Comparison of ENCODE assay signal across 8 mouse cellular contexts in the genomic region with DNA sequence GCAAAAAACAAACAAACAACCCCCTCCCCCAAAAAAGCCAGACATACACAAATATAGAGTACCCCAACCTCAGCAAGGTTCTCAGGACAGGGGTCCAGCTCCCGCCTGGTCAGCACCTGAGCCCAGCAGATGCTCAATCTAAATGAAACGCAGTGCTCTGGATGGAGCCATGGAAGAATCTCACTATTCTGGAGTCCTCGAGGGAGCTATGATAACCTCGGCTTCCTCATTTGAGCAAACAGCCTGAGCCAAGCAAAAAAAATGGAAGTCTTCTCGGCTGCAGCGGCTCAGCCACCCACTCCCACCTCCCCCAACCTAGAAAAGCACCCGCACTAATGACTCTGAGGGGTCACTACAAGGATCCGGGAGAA. TPM values are rescaled to one million over a fixed set of nuclear protein-coding genes. Genes with fewer than 3 reads are reported as not detected.
DNase-seq lines count a peak whose midpoint lies in the region; ATAC-seq and TF ChIP-seq lines count a peak whose summit lies in the region.

No protein-coding gene starts in this region.

- no peak for TF ChIP-seq CTCF in liver, adult 2 months (IDR thresholded peaks at IDR 0.05; ENCODE audit: low read depth, low read length)
- no peak for TF ChIP-seq CTCF in hindbrain, postnatal 0 days (IDR thresholded peaks at IDR 0.05; ENCODE audit: low read depth)

- H3K9me3 ChIP-seq in embryonic facial prominence, embryonic 10.5 days = no peaks in the 10 kb centered on the region
- H3K9me3 ChIP-seq in hindbrain, postnatal 0 days (ENCODE audit: low read length) = no peaks in the 10 kb centered on the region
- no peaks in the 10 kb centered on the region for H3K9me3 ChIP-seq in midbrain, embryonic 16.5 days (replicated peaks; ENCODE audit: control insufficient read depth, low read length, poor library complexity, severe bottlenecking)

- peak overlapping the region; percentile 97 for H3K4me3 ChIP-seq in liver, adult 2 months (ENCODE audit: insufficient read depth, low read depth, low read length)
- peak overlapping the region; percentile 96 for H3K4me3 ChIP-seq in embryonic facial prominence, embryonic 10.5 days
- H3K4me3 ChIP-seq in hindbrain, postnatal 0 days (ENCODE audit: low read length) = peak overlapping the region; percentile 93
- peak overlapping the region; percentile 78 for H3K4me3 ChIP-seq in midbrain, embryonic 16.5 days (ENCODE audit: low read depth, low read length)

- no peak for DNase-seq in liver, adult 2 months (ENCODE audit: extremely low read depth, low read depth, low spot score)
- DNase-seq in liver = no peak
- no peak for DNase-seq in embryonic facial prominence, embryonic 10.5 days (ENCODE audit: low spot score)
- DNase-seq in hindbrain, postnatal 0 days (ENCODE audit: low spot score) = no peak
- no peak for DNase-seq in urinary bladder, postnatal 36 days (ENCODE audit: low spot score in 2 of 2)
- DNase-seq in layer of hippocampus, postnatal 25 days (ENCODE audit: extremely low spot score in 1 of 2, low spot score in 1 of 2) = no peak
- no peak for DNase-seq in left cerebral cortex, adult 9 months (ENCODE audit: low spot score in 2 of 2)

- peak overlapping the region; percentile 94 for H3K9ac ChIP-seq in liver, adult 2 months (ENCODE audit: low read depth, low read length)
- peak overlapping the region; percentile 90 for H3K9ac ChIP-seq in hindbrain, postnatal 0 days (replicated peaks; ENCODE audit: low read length)
- peak overlapping the region; percentile 89 for H3K9ac ChIP-seq in midbrain, embryonic 16.5 days (ENCODE audit: low read depth, low read length)

- H3K79me2 ChIP-seq in liver, adult 2 months (ENCODE audit: control insufficient read depth, insufficient read depth, low read length) = peaks cover 9% of the 10 kb centered on the region; the same call in 1 of the 2 replicates

- peaks cover 4% of the 10 kb centered on the region for H3K4me1 ChIP-seq in liver, adult 2 months (ENCODE audit: control insufficient read depth, insufficient read depth, low read length)
- peaks cover 16% of the 10 kb centered on the region for H3K4me1 ChIP-seq in embryonic facial prominence, embryonic 10.5 days
- peaks cover 7% of the 10 kb centered on the region for H3K4me1 ChIP-seq in hindbrain, postnatal 0 days (ENCODE audit: insufficient read depth, low read length)
- H3K4me1 ChIP-seq in midbrain, embryonic 16.5 days (ENCODE audit: control insufficient read depth, insufficient read depth, low read length) = peaks cover 16% of the 10 kb centered on the region

- TF ChIP-seq POLR2A in liver, adult 2 months (IDR thresholded peaks at IDR 0.05; ENCODE audit: extremely low read depth, insufficient read depth, low read length) = no peak

- H3K36me3 ChIP-seq in liver, adult 2 months (ENCODE audit: control insufficient read depth, insufficient read depth, low read length) = peaks cover 22% of the 10 kb centered on the region
- peaks cover 42% of the 10 kb centered on the region for H3K36me3 ChIP-seq in embryonic facial prominence, embryonic 10.5 days (replicated peaks)
- H3K36me3 ChIP-seq in hindbrain, postnatal 0 days (ENCODE audit: insufficient read depth, low read length) = peaks cover 30% of the 10 kb centered on the region
- peaks cover 21% of the 10 kb centered on the region for H3K36me3 ChIP-seq in midbrain, embryonic 16.5 days (ENCODE audit: control insufficient read depth, insufficient read depth, low read length)

- H3K27ac ChIP-seq in liver, adult 2 months (replicated peaks; ENCODE audit: insufficient read depth, low read depth, low read length) = no peak overlapping the region
- peak overlapping the region; percentile 96 for H3K27ac ChIP-seq in embryonic facial prominence, embryonic 10.5 days (replicated peaks)
- H3K27ac ChIP-seq in hindbrain, postnatal 0 days = peak overlapping the region; percentile 84
- peak overlapping the region; percentile 72 for H3K27ac ChIP-seq in midbrain, embryonic 16.5 days (ENCODE audit: low read length)

- 1% methylated on average over 8 of the region's 8 CpGs for WGBS in liver, adult 2 months
- WGBS in embryonic facial prominence, embryonic 10.5 days = 9% methylated on average over 8 of the region's 8 CpGs
- WGBS in hindbrain, postnatal 0 days = 3% methylated on average over 8 of the region's 8 CpGs
- 3% methylated on average over 8 of the region's 8 CpGs for WGBS in midbrain, embryonic 16.5 days

- peak overlapping the region; percentile 83 for H3K4me2 ChIP-seq in hindbrain, postnatal 0 days (ENCODE audit: low read depth, low read length)
- H3K4me2 ChIP-seq in midbrain, embryonic 16.5 days (ENCODE audit: low read length) = peak overlapping the region; percentile 92

- no peaks in the 10 kb centered on the region for H3K27me3 ChIP-seq in liver, adult 2 months (ENCODE audit: control insufficient read depth, insufficient read depth, low read length)
- peaks cover 7% of the 10 kb centered on the region for H3K27me3 ChIP-seq in embryonic facial prominence, embryonic 10.5 days (replicated peaks; ENCODE audit: low read depth, poor library complexity, severe bottlenecking)
- H3K27me3 ChIP-seq in hindbrain, postnatal 0 days (ENCODE audit: insufficient read depth, low read length) = no peaks in the 10 kb centered on the region
- H3K27me3 ChIP-seq in midbrain, embryonic 16.5 days (ENCODE audit: control insufficient read depth, insufficient read depth, low read depth, low read length) = no peaks in the 10 kb centered on the region; the same call in 1 of the 2 replicates

- peak; percentile 16; the same call in 1 of the 2 replicates for ATAC-seq in hindbrain, postnatal 0 days
- 0 out of 2 replicates have a peak, but pooled peaks have one; percentile 34 for ATAC-seq in midbrain, embryonic 16.5 days

RNA-seq across cellular contexts. Expression of a gene that starts 0.8 kb away (rescaled TPM):
- 368 and 394 TPM in 2 replicates for total RNA-seq in liver, adult 2 months (2014; rRNA removed)
- polyA plus RNA-seq in liver, adult 2 months (2012; rRNA removed) = 554 and 570 TPM in 2 replicates
- polyA plus RNA-seq in embryonic facial prominence, embryonic 10.5 days (2016; fragmentation: Nextera tagmentation; extraction: Ambion mirVana) = 645 and 648 TPM in 2 replicates
- total RNA-seq in hindbrain, postnatal 0 days (2014; rRNA removed) = 500 and 558 TPM in 2 replicates
- 932 and 959 TPM in 2 replicates for polyA plus RNA-seq in hindbrain, postnatal 0 days (2015; fragmentation: Nextera tagmentation; extraction: Ambion mirVana)
- polyA plus RNA-seq in midbrain, embryonic 16.5 days (2015; fragmentation: Nextera tagmentation; extraction: Ambion mirVana) = 570 and 615 TPM in 2 replicates
- total RNA-seq in layer of hippocampus, postnatal 25 days (2021) = 100 to 1,000 TPM; 343 to 371 TPM

RNA-seq across cellular contexts. Expression of a gene that starts 1.8 kb away (rescaled TPM):
- total RNA-seq in liver, adult 2 months (2014; rRNA removed) = not detected in 2 replicates
- not detected in 2 replicates for polyA plus RNA-seq in liver, adult 2 months (2012; rRNA removed)
- polyA plus RNA-seq in embryonic facial prominence, embryonic 10.5 days (2016; fragmentation: Nextera tagmentation; extraction: Ambion mirVana) = not detected in 2 replicates
- not detected in 2 replicates for total RNA-seq in hindbrain, postnatal 0 days (2014; rRNA removed)
- polyA plus RNA-seq in hindbrain, postnatal 0 days (2015; fragmentation: Nextera tagmentation; extraction: Ambion mirVana) = not detected in 2 replicates
- not detected in 2 replicates for polyA plus RNA-seq in midbrain, embryonic 16.5 days (2015; fragmentation: Nextera tagmentation; extraction: Ambion mirVana)
- not detected for total RNA-seq in layer of hippocampus, postnatal 25 days (2021)

RNA-seq across cellular contexts. Expression of a gene that starts 8.2 kb away (rescaled TPM):
- total RNA-seq in liver, adult 2 months (2014; rRNA removed) = 8.8 and 11.0 TPM in 2 replicates
- polyA plus RNA-seq in liver, adult 2 months (2012; rRNA removed) = 8.8 and 10.6 TPM in 2 replicates
- polyA plus RNA-seq in embryonic facial prominence, embryonic 10.5 days (2016; fragmentation: Nextera tagmentation; extraction: Ambion mirVana) = 48.7 and 52.2 TPM in 2 replicates
- total RNA-seq in hindbrain, postnatal 0 days (2014; rRNA removed) = 10.2 and 12.7 TPM in 2 replicates
- 18.1 and 19.4 TPM in 2 replicates for polyA plus RNA-seq in hindbrain, postnatal 0 days (2015; fragmentation: Nextera tagmentation; extraction: Ambion mirVana)
- 25.2 and 28.6 TPM in 2 replicates for polyA plus RNA-seq in midbrain, embryonic 16.5 days (2015; fragmentation: Nextera tagmentation; extraction: Ambion mirVana)
- 10 to 100 TPM; 29.8 to 30.2 TPM for total RNA-seq in layer of hippocampus, postnatal 25 days (2021)

RNA-seq across cellular contexts. Expression of a gene that starts 8.8 kb away (rescaled TPM):
- 1.7 and 1.9 TPM in 2 replicates for total RNA-seq in liver, adult 2 months (2014; rRNA removed)
- polyA plus RNA-seq in liver, adult 2 months (2012; rRNA removed) = 5.8 and 8.6 TPM in 2 replicates
- polyA plus RNA-seq in embryonic facial prominence, embryonic 10.5 days (2016; fragmentation: Nextera tagmentation; extraction: Ambion mirVana) = 0.66 and 0.97 TPM in 2 replicates
- total RNA-seq in hindbrain, postnatal 0 days (2014; rRNA removed) = 0.36 and 0.63 TPM in 2 replicates
- 0.32 and 0.33 TPM in 2 replicates for polyA plus RNA-seq in hindbrain, postnatal 0 days (2015; fragmentation: Nextera tagmentation; extraction: Ambion mirVana)
- 0.15 and 0.32 TPM in 2 replicates for polyA plus RNA-seq in midbrain, embryonic 16.5 days (2015; fragmentation: Nextera tagmentation; extraction: Ambion mirVana)
- under 1 TPM; 0.28 to 0.42 TPM for total RNA-seq in layer of hippocampus, postnatal 25 days (2021)
